Mouse (Mus musculus) liver, embryonic 11.5 days (tissue): ENCODE results near the gene Hist1h3c. TPM values are rescaled to one million over a fixed set of nuclear protein-coding genes. Genes with fewer than 3 reads are reported as not detected.
A peak's percentile ranks its signal among the peaks of the same experiment; 100 is the strongest.

Source experiments
- ATAC-seq: fragments of 200-750 bp; cut with Nextera tagmentation; replicated peaks from 2 replicates; pipeline ENCODE4 v1.8.0; 2017; ENCODE audit warnings: moderate number of reproducible peaks, mild to moderate bottlenecking, moderate TSS enrichment, moderate library complexity; ENCODE audit not compliant: low FRiP score
- DNase-seq: peaks from one replicate; pipeline ENCODE4 v3.0.0-alpha.2; 2017; ENCODE audit warnings: low spot score
- H3K27ac ChIP-seq: fragments of 300-500 bp; sonication (generic); 2 replicates; pipeline ENCODE4 v1.5.1; 2014; ENCODE audit warnings: mild to moderate bottlenecking, low read depth, low read length, control low read depth
- H3K27me3 ChIP-seq: fragments of 300-500 bp; sonication (generic); replicated peaks from 2 replicates; pipeline ENCODE4 v1.6.1; 2014; ENCODE audit warnings: low read length, mixed read lengths; ENCODE audit not compliant: control insufficient read depth, insufficient read depth
- H3K36me3 ChIP-seq: fragments of 300-500 bp; sonication (generic); 2 replicates; pipeline ENCODE4 v1.6.1; 2014; ENCODE audit warnings: mild to moderate bottlenecking, low read length, moderate library complexity, mixed read lengths; ENCODE audit not compliant: control insufficient read depth, insufficient read depth
- H3K4me1 ChIP-seq: fragments of 300-500 bp; sonication (generic); replicated peaks from 2 replicates; pipeline ENCODE4 v1.6.1; 2014; ENCODE audit warnings: low read length, mixed read lengths; ENCODE audit not compliant: control insufficient read depth, insufficient read depth
- H3K4me2 ChIP-seq: fragments of 300-500 bp; sonication (generic); 2 replicates; pipeline ENCODE4 v1.6.1; 2014; ENCODE audit warnings: mild to moderate bottlenecking, control low read depth, moderate library complexity
- H3K4me3 ChIP-seq: fragments of 300-500 bp; sonication (generic); 2 replicates; pipeline ENCODE4 v1.5.1; 2014; ENCODE audit warnings: low read depth, low read length, control low read depth
- H3K9ac ChIP-seq: fragments of 300-500 bp; sonication (generic); 2 replicates; pipeline ENCODE4 v1.6.1; 2014; ENCODE audit warnings: low read depth, low read length, control low read depth
- H3K9me3 ChIP-seq: fragments of 300-500 bp; sonication (generic); 2 replicates; pipeline ENCODE4 v1.6.1; 2016; ENCODE audit warnings: low read length, inconsistent platforms, mixed read lengths; ENCODE audit not compliant: control insufficient read depth
- WGBS: fragments of 180-500 bp; shearing (Covaris S2); extraction: QIAGEN DNeasy Blood & Tissue Kit; methylation state at CpG from one replicate; pipeline ENCODE4 v1.1.7; 2014; 5-methylcytosine and 5-hydroxymethylcytosine counted together
- polyA plus RNA-seq: library from polyadenylated mRNA; unstranded; fragments of >200 nt; fragmentation: Nextera tagmentation; extraction: Ambion mirVana; gene quantifications from 2 replicates; pipeline ENCODE4 v1.2.1, GENCODE M21; 2014

Gene Hist1h3c
- polyA plus RNA-seq, 1 experiment from 2014 or later: 6.7 TPM

DNA sequence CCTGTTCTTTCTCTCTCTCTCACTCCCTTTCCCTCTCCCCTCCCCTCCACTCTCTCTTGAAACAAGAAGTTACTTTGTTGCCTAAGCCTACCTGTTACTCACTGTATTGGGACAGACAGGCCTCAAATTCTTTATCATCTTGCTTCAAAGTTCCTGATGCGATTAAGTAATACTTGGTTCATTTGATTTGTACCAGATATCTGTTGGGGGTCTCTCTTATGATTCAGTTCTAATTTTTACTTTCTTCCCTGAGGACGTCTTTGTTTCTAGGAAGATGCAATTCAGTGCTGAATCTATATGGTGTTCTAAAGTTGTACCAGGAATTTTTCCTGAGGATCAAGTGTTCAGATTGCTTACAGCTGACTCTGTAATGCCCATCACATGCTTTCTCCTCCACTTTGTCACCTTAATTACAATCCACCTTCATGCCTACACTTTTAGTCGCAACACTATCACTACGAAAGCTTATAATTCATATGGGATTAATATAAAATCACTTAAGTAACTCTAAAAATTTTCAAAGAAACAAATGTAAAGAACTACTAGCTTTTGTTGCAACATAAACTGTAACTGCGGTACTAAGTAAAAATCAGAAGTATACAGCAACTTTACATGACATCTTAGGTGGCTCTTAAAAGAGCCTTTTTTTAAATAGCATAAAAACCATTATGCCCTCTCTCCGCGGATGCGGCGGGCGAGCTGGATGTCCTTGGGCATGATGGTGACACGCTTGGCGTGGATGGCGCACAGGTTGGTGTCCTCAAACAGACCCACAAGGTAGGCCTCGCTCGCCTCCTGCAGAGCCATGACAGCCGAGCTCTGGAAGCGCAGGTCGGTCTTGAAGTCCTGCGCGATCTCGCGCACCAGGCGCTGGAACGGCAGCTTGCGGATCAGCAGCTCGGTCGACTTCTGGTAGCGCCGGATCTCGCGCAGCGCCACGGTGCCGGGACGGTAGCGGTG is 701 bp downstream of the Hist1h3c start:
- DNase-seq (no peak), ATAC-seq (no peak)
- Histone ChIP-seq H3K36me3 (no peaks in the 10 kb centered on the region), H3K9me3 (no peaks in the 10 kb centered on the region), H3K27me3 (no peaks in the 10 kb centered on the region), H3K4me2 (peak overlapping the region; percentile 60), H3K4me1 (peaks cover 18% of the 10 kb centered on the region), H3K27ac (peak overlapping the region; percentile 100), H3K9ac (peak overlapping the region; percentile 77), H3K4me3 (peak overlapping the region; percentile 46)
- 3% methylated on average over 13 of the region's 36 CpGs for WGBS

GRCm38 (mm10) chr13:23743963-23744362 is 1.4 kb downstream of the Hist1h3c start:
- ATAC-seq (no peak), DNase-seq (no peak)
- peak overlapping the region; percentile 77 for H3K9ac ChIP-seq
- peak overlapping the region; percentile 46 for H3K4me3 ChIP-seq
- no peaks in the 10 kb centered on the region for H3K9me3 ChIP-seq
- H3K4me2 ChIP-seq: peak overlapping the region; percentile 60
- H3K36me3 ChIP-seq: no peaks in the 10 kb centered on the region
- H3K27ac ChIP-seq: peak overlapping the region; percentile 100
- WGBS: 43% methylated on average over 4 of the region's 4 CpGs
- peaks cover 18% of the 10 kb centered on the region for H3K4me1 ChIP-seq
- no peaks in the 10 kb centered on the region for H3K27me3 ChIP-seq

DNA sequence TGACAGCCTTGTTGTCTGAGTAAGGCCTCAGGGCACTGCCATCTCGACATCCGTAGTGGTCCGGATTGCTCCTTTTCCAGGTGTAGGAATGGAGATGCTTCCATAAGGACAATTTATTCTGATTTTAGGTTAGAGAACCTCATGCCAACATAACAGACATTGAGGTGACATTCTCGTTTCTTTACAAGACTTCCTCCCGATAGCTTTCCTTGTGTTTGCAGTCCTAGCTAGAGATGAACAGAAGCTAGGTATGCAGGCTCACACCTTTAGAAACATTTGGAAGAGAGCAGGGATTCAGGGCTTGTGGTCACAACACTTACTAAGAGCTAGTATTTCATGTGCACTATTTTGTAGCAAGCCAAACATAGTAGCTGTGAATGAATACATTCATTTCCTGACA is 2.2 kb downstream of the Hist1h3c start:
- Histone ChIP-seq H3K9ac (peak overlapping the region; percentile 58), H3K9me3 (no peaks in the 10 kb centered on the region), H3K27me3 (no peaks in the 10 kb centered on the region), H3K36me3 (no peaks in the 10 kb centered on the region), H3K27ac (peak overlapping the region; percentile 79), H3K4me1 (peaks cover 12% of the 10 kb centered on the region), H3K4me2 (peak overlapping the region; percentile 34; the same call in 1 of the 2 replicates), H3K4me3 (no peak overlapping the region)
- DNase-seq (no peak), ATAC-seq (no peak)
- WGBS: 90% methylated on average over 5 of the region's 5 CpGs

DNA sequence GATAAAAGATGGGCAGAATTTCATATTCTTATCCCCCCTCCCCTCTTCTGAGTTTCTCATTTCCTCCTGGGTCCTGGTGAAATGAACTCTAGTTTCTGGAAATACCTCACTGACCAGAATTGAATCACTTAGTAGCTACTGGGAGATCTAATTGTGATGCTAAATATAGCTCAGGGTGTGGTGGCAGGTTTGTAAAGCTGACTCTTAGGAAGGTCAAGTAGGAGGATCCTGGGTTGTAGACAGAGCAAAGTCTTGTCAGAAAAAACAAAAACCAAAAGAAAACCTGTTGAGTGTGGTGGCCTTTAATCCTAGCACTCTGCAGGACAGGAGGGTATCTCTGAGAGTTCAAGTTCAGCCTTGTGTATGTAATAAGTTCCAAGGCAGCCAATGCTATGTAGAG is 3.4 kb downstream of the Hist1h3c start:
- Histone ChIP-seq H3K4me3 (no peak overlapping the region), H3K4me2 (peak overlapping the region; percentile 42), H3K4me1 (peaks cover 7% of the 10 kb centered on the region), H3K9me3 (no peaks in the 10 kb centered on the region), H3K27me3 (no peaks in the 10 kb centered on the region), H3K36me3 (no peaks in the 10 kb centered on the region), H3K9ac (peak overlapping the region; percentile 53; the same call in 1 of the 2 replicates), H3K27ac (peak overlapping the region; percentile 74)
- ATAC-seq (no peak), DNase-seq (no peak)

- peak overlapping the region; percentile 83; the same call in 1 of the 2 replicates for H3K9ac ChIP-seq
Measured at GRCm38 (mm10) chr13:23740910-23741309, 4.5 kb downstream of the Hist1h3c start.

GRCm38 (mm10) chr13:23740256-23740840 is 5.1 kb downstream of the Hist1h3c start:
- H3K27me3 ChIP-seq: no peaks in the 10 kb centered on the region
- peak overlapping the region; percentile 52 for H3K4me3 ChIP-seq
- H3K9ac ChIP-seq: peak overlapping the region; percentile 83
- H3K27ac ChIP-seq: peak overlapping the region; percentile 100
- H3K4me2 ChIP-seq: peak overlapping the region; percentile 91
- no peaks in the 10 kb centered on the region for H3K9me3 ChIP-seq
- H3K36me3 ChIP-seq: no peaks in the 10 kb centered on the region
- H3K4me1 ChIP-seq: peaks cover 7% of the 10 kb centered on the region
- ATAC-seq (no peak), DNase-seq (no peak)
- WGBS: 23% methylated on average over 13 of the region's 13 CpGs

More at GRCm38 (mm10) chr13:23740910-23741309, 4.5 kb downstream of the Hist1h3c start:
- Histone ChIP-seq H3K4me1 (peaks cover 7% of the 10 kb centered on the region), H3K36me3 (no peaks in the 10 kb centered on the region), H3K27ac (peak overlapping the region; percentile 100), H3K4me2 (peak overlapping the region; percentile 91), H3K4me3 (peak overlapping the region; percentile 52), H3K9me3 (no peaks in the 10 kb centered on the region), H3K27me3 (no peaks in the 10 kb centered on the region)
- DNase-seq (no peak), ATAC-seq (no peak)
- WGBS: 32% methylated on average over 5 of the region's 5 CpGs

DNA sequence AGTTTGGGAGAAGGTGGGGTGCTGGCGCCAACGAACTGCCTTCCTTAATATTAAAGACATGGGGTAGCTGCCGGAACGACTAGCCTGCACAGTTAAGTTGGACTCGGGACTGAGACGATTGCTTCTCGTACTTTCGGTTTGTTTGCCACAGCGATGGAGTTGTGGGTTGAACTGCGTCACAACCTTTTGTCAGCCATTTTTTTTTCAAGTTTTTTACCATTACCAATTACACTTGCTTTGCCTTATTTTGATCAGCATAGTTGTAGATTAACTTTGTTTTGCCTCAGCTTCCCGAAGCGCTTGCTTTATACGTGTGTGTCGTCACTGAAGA is 5.5 kb downstream of the Hist1h3c start:
- Histone ChIP-seq H3K4me3 (peak overlapping the region; percentile 52), H3K9me3 (no peaks in the 10 kb centered on the region), H3K27me3 (no peaks in the 10 kb centered on the region), H3K36me3 (no peaks in the 10 kb centered on the region), H3K4me2 (peak overlapping the region; percentile 91), H3K4me1 (peaks cover 7% of the 10 kb centered on the region), H3K27ac (peak overlapping the region; percentile 100), H3K9ac (peak overlapping the region; percentile 83)
- under 1% methylated on average over 14 of the region's 14 CpGs for WGBS
- ATAC-seq: no peak
- no peak for DNase-seq

DNA sequence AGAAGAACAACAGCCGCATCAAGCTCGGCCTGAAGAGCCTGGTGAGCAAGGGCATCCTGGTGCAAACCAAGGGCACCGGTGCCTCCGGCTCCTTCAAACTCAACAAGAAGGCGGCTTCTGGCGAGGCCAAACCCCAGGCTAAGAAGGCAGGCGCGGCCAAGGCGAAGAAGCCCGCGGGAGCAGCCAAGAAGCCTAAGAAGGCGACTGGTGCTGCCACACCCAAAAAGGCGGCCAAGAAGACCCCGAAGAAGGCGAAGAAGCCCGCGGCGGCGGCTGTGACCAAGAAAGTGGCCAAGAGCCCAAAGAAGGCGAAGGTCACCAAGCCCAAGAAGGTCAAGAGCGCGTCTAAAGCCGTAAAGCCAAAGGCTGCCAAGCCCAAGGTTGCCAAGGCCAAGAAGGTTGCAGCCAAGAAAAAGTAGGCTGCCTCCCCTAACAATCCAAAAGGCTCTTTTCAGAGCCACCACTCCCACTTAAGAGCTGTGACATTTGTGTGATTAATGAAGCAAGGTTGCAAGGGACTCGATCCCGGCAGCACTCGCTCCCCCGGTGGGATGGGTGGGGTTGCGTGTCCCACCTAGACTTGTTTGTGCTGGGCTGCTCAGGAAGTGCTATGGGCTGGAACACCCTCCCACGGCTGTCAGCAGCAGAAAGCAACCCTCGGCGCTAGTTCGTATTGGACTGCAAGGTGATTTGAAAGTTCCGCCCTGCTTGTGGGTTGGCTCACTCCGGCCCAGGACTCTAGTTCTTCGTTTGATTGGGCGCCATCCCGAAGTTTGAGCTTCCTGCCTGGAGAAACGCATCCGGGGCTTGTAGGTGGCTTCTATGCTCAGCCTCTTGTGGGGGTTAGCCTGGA is 6.1 kb downstream of the Hist1h3c start:
- Histone ChIP-seq H3K27me3 (no peaks in the 10 kb centered on the region), H3K4me1 (peaks cover 7% of the 10 kb centered on the region), H3K36me3 (no peaks in the 10 kb centered on the region), H3K4me2 (peak overlapping the region; percentile 91), H3K27ac (peak overlapping the region; percentile 100), H3K9ac (peak overlapping the region; percentile 83), H3K4me3 (peak overlapping the region; percentile 52), H3K9me3 (no peaks in the 10 kb centered on the region)
- WGBS: under 1% methylated on average over 39 of the region's 39 CpGs
- peak; percentile 85 for ATAC-seq
- DNase-seq: peak; percentile 94
